In the genomic region with DNA sequence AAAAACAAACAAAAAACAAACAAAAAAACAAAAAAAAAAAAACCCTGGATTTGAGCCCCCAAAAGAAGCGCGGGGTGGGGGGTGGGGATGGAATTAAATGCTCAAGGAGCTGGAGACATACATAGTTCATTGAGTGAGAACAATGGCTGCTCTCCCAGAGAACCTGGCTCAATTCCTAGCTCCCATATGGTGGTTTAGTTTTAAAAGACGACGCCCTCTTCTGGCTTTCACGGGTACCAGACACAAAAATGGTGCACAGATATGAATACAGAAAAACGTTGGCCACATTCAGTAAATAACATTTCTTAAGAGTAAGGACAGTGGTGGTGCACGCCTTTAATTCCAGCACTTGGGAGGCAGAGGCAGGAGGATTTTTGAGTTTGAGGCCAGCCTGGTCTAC, we compare ENCODE assay signal across 10 mouse cellular contexts. TPM values are rescaled to one million over a fixed set of nuclear protein-coding genes. Genes with fewer than 3 reads are reported as not detected.
DNase-seq lines count a peak whose midpoint lies in the region; ATAC-seq and TF ChIP-seq lines count a peak whose summit lies in the region.
"Had no signal": no experiment of that assay in that cellular context is flagged by ENCODE, and none has a peak within 500 bp of the region (broad histone marks: within the 10 kb centered on the region; RNA-seq: fewer than 3 reads in every experiment).

No protein-coding gene starts in this region.

- H3K9me3 ChIP-seq in forebrain, embryonic 16.5 days (ENCODE audit: control insufficient read depth, low read length) = no peaks in the 10 kb centered on the region
- H3K9me3 ChIP-seq in forebrain, embryonic 10.5 days = no peaks in the 10 kb centered on the region
- no peaks in the 10 kb centered on the region for H3K9me3 ChIP-seq in liver, embryonic 14.5 days (ENCODE audit: control insufficient read depth, low read length)

- no peak overlapping the region for H3K9ac ChIP-seq in forebrain, embryonic 16.5 days (replicated peaks; ENCODE audit: low read depth, low read length)
- H3K9ac ChIP-seq in liver, embryonic 14.5 days (replicated peaks) = peak overlapping the region; percentile 98

- no peaks in the 10 kb centered on the region for H3K27me3 ChIP-seq in forebrain, embryonic 16.5 days (replicated peaks; ENCODE audit: control insufficient read depth, insufficient read depth, low read length)
- H3K27me3 ChIP-seq in forebrain, embryonic 10.5 days (ENCODE audit: poor library complexity, severe bottlenecking) = no peaks in the 10 kb centered on the region
- H3K27me3 ChIP-seq in liver, embryonic 14.5 days (ENCODE audit: control insufficient read depth, insufficient read depth, low read length) = no peaks in the 10 kb centered on the region

- no peak for TF ChIP-seq EP300 in liver, embryonic 14.5 days (IDR thresholded peaks at IDR 0.05; ENCODE audit: low read depth)

- H3K36me3 ChIP-seq in forebrain, embryonic 16.5 days (ENCODE audit: control insufficient read depth, insufficient read depth) = peaks cover 2% of the 10 kb centered on the region; the same call in 1 of the 2 replicates
- H3K36me3 ChIP-seq in forebrain, embryonic 10.5 days (replicated peaks) = peaks cover 15% of the 10 kb centered on the region
- peaks cover 3% of the 10 kb centered on the region for H3K36me3 ChIP-seq in liver, embryonic 14.5 days (replicated peaks; ENCODE audit: control insufficient read depth, insufficient read depth, low read depth)

- ATAC-seq in forebrain, embryonic 16.5 days = no peak
- ATAC-seq in liver, embryonic 14.5 days (ENCODE audit: insufficient read depth) = no peak

- WGBS in forebrain, embryonic 16.5 days = 58% methylated on average over 7 of the region's 7 CpGs
- WGBS in forebrain, embryonic 10.5 days = 81% methylated on average over 7 of the region's 7 CpGs
- 44% methylated on average over 7 of the region's 7 CpGs for WGBS in liver, embryonic 14.5 days (ENCODE audit: insufficient replicate concordance)

- peaks cover 7% of the 10 kb centered on the region for H3K4me1 ChIP-seq in forebrain, embryonic 16.5 days (replicated peaks; ENCODE audit: control insufficient read depth, insufficient read depth, low read length)
- peaks cover 4% of the 10 kb centered on the region for H3K4me1 ChIP-seq in forebrain, embryonic 10.5 days
- H3K4me1 ChIP-seq in liver, embryonic 14.5 days (replicated peaks; ENCODE audit: control insufficient read depth in 2 of 2, insufficient read depth in 2 of 2, low read length in 1 of 2) = peaks cover 10 to 11% of the 10 kb centered on the region in 2 experiments; a peak in 2 of 4 replicates

- H3K4me2 ChIP-seq in forebrain, embryonic 16.5 days (ENCODE audit: low read length) = peak overlapping the region; percentile 76; the same call in 1 of the 2 replicates
- H3K4me2 ChIP-seq in liver, embryonic 14.5 days (ENCODE audit: low read depth) = peak overlapping the region; percentile 97

- DNase-seq in forebrain, embryonic 10.5 days (ENCODE audit: extremely low spot score, low spot score) = no peak
- DNase-seq in B cell, adult 2 months = peak; percentile 14
- peak; percentile 76 for DNase-seq in ZHBTc4 (ENCODE audit: low read depth, low spot score)
- DNase-seq in liver, embryonic 14.5 days (ENCODE audit: low read depth in 3 of 3, low spot score in 3 of 3) = peak; percentile 30 to 36 (median 31)
- no peak for DNase-seq in kidney, adult 18-20 months
- no peak for DNase-seq in gastrocnemius, adult 8-10 months (ENCODE audit: low spot score in 2 of 2)
- DNase-seq in left cerebral cortex, adult 9 months (ENCODE audit: low spot score in 2 of 2) = no peak
- DNase-seq: kidney, adult 2 months; lung, postnatal 4 days had no signal

- H3K27ac ChIP-seq in forebrain, embryonic 16.5 days (ENCODE audit: low read length) = no peak overlapping the region
- H3K27ac ChIP-seq in forebrain, embryonic 10.5 days = no peak overlapping the region
- peak overlapping the region; percentile 89 for H3K27ac ChIP-seq in liver, embryonic 14.5 days

- H3K4me3 ChIP-seq in forebrain, embryonic 16.5 days (replicated peaks; ENCODE audit: low read length) = no peak overlapping the region
- no peak overlapping the region for H3K4me3 ChIP-seq in forebrain, embryonic 10.5 days
- H3K4me3 ChIP-seq in liver, embryonic 14.5 days (ENCODE audit: insufficient read depth in 1 of 2, low read depth in 2 of 2, low read length in 2 of 2) = peak overlapping the region; percentile 66 to 98

- peak; percentile 40; the same call in 1 of the 2 replicates for TF ChIP-seq CTCF in liver, embryonic 14.5 days (IDR thresholded peaks at IDR 0.05; ENCODE audit: low read depth)

RNA-seq across cellular contexts. Expression of gene Ubxn2a, which starts 1.6 kb away (rescaled TPM):
- polyA plus RNA-seq in forebrain, embryonic 16.5 days (2015; fragmentation: Nextera tagmentation; extraction: Ambion mirVana) = 45.2 and 49.9 TPM in 2 replicates
- polyA plus RNA-seq in forebrain, embryonic 10.5 days (2016; fragmentation: Nextera tagmentation; extraction: Ambion mirVana) = 22.1 and 25.4 TPM in 2 replicates
- 3.9 and 7.4 TPM in 2 replicates for polyA plus RNA-seq in liver, embryonic 14.5 days (2012; rRNA removed)
- 23.0 and 26.4 TPM in 2 replicates for polyA plus RNA-seq in liver, embryonic 14.5 days (2014; fragmentation: Nextera tagmentation; extraction: Ambion mirVana)
- 100 to 1,000 TPM; 142 to 163 (median 146) TPM for total RNA-seq in gastrocnemius, adult 8-10 months (2022)

RNA-seq across cellular contexts. Expression of gene Atad2b, which starts 11.2 kb away (rescaled TPM):
- polyA plus RNA-seq in forebrain, embryonic 16.5 days (2015; fragmentation: Nextera tagmentation; extraction: Ambion mirVana) = 10.6 and 11.2 TPM in 2 replicates
- polyA plus RNA-seq in forebrain, embryonic 10.5 days (2016; fragmentation: Nextera tagmentation; extraction: Ambion mirVana) = 11.3 and 12.7 TPM in 2 replicates
- 5.5 and 6.6 TPM in 2 replicates for polyA plus RNA-seq in liver, embryonic 14.5 days (2012; rRNA removed)
- polyA plus RNA-seq in liver, embryonic 14.5 days (2014; fragmentation: Nextera tagmentation; extraction: Ambion mirVana) = 7.0 and 8.1 TPM in 2 replicates
- total RNA-seq in gastrocnemius, adult 8-10 months (2022) = 10 to 100 TPM; 10.0 to 11.2 (median 10.6) TPM

RNA-seq across cellular contexts. Expression of gene Mfsd2b, which starts 31.8 kb away (rescaled TPM):
- 0.82 and 1.3 TPM in 2 replicates for polyA plus RNA-seq in forebrain, embryonic 16.5 days (2015; fragmentation: Nextera tagmentation; extraction: Ambion mirVana)
- polyA plus RNA-seq in forebrain, embryonic 10.5 days (2016; fragmentation: Nextera tagmentation; extraction: Ambion mirVana) = 3.7 and 4.8 TPM in 2 replicates
- 45.9 and 53.1 TPM in 2 replicates for polyA plus RNA-seq in liver, embryonic 14.5 days (2012; rRNA removed)
- 54.6 and 62.6 TPM in 2 replicates for polyA plus RNA-seq in liver, embryonic 14.5 days (2014; fragmentation: Nextera tagmentation; extraction: Ambion mirVana)
- total RNA-seq in gastrocnemius, adult 8-10 months (2022) = under 1 TPM; 0.25 to 0.48 (median 0.38) TPM

Comparison
In these comparisons a context has a peak if more than half of its experiments do, and no peak if none do; other contexts are left out.
1. H3K4me3 ChIP-seq: peak in liver, embryonic 14.5 days (2 of 2); none in forebrain, embryonic 16.5 days (single experiment) and forebrain, embryonic 10.5 days (single experiment).
2. DNase-seq: peak in B cell, adult 2 months (2 of 2), ZHBTc4 (single experiment) and liver, embryonic 14.5 days (3 of 3); none in forebrain, embryonic 10.5 days (single experiment), kidney, adult 18-20 months (single experiment), gastrocnemius, adult 8-10 months (0 of 2) and left cerebral cortex, adult 9 months (0 of 2).